Mouse (Mus musculus) urinary bladder, postnatal 10 days (tissue): ENCODE results near the gene Med17.

Experiments used
- DNase-seq: peaks from one replicate; pipeline ENCODE4 v3.0.0; 2022; ENCODE audit warnings: low spot score

Gene Med17

GRCm38 (mm10) chr9:15237516-15238296 is 42.0 kb downstream of the Med17 start:
- DNase-seq: no peak

- DNase-seq: no peak
These were observed 43.7 kb downstream of the Med17 start for GRCm38 (mm10) chr9:15235986-15236385.

DNA sequence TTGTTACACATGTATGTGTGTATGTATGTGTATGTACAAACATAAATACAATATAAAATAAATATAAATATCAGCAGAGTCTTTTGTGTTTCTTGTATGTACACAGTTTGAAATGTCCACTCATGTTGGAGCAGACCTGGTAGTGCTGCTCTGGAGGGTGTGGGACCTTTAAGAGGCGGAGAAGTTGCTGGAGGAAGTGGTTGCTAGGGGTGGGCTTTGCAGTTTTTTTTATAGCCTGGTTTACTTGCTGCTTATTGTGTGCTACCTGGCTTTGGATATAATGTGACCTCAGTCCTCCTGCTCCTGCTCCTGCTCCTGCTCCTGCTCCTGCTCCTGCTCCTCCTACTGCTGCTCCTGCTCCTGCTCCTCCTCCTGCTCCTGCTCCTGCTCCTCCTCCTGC is 46.1 kb downstream of the Med17 start:
- DNase-seq: no peak

GRCm38 (mm10) chr9:15232445-15232844 is 47.3 kb downstream of the Med17 start:
- DNase-seq: no peak

DNA sequence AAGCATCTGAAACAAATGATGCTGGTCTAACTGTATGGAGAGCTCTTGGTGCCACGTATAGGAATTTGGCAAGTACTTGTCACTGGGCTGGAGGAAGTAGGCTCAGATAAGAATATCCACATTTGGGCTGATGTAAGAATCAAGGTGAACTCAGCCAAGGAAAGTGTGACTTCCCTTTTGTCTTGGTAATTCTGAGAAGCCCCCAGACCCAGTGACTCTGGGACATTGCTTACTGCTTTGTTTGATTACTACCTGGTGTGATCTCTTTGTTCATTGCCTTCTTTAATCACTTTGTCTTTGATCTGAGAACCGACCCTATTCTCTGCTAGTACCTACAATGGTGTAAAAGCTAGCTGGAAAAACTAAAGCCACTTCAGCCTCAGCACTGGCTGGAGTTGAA is 54.8 kb downstream of the Med17 start:
- DNase-seq: no peak

DNA sequence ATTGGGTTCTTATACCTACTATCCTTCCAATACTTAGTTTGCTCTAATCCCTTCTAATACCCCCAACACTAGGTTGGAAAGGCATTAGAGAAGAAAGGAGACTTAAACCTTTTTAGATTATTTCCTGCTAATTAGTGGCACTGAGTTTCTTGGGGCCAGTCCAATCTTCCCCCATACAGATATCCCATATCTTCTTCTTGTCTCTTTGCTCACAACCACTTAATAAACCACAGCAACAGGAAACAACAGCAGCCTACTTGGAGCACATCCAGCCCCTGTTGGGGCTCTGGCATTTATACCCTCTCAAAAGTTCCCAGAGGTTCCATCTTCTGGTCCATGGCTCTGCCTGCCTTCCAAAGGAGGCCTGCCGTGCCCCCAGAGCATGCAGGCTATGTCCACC is 66.0 kb downstream of the Med17 start:
- no peak for DNase-seq

- DNase-seq: no peak
These were observed 67.9 kb downstream of the Med17 start for GRCm38 (mm10) chr9:15211876-15212275.
